Mouse (Mus musculus) B cell, adult 2 months (primary cell): ENCODE data around the gene Vmn2r30.
"Not testable (repeated sequence)": the region's sequence is repeated elsewhere in the genome, so short reads cannot be mapped to it uniquely, and the experiment has no call there.

Experiments
- DNase-seq, 2 experiments: peaks; one replicate each; pipeline ENCODE4 v3.0.0; 2022

Gene Vmn2r30

GRCm38 (mm10) chr7:7337509-7337908 is at the start of gene Vmn2r30:
TSS of gene Vmn2r30 (minus strand) at chr7:7337609.
- DNase-seq, result not testable (repeated sequence)

- DNase-seq, result not testable (repeated sequence)
These were observed 37.0 kb upstream of the Vmn2r30 start, which contains the start of gene Gm45783 for GRCm38 (mm10) chr7:7374431-7374830. TSS of gene Gm45783 (minus strand) at chr7:7374573.

GRCm38 (mm10) chr7:7295595-7295994 is 41.8 kb downstream of the Vmn2r30 start:
- peak; percentile 77 to 79 for DNase-seq

- DNase-seq, result peak; percentile 41 to 42
These were observed 56.0 kb downstream of the Vmn2r30 start for GRCm38 (mm10) chr7:7281383-7281782.

- DNase-seq, result peak; percentile 91 to 92
These were observed 59.3 kb downstream of the Vmn2r30 start, which contains the start of gene Gm45844 for GRCm38 (mm10) chr7:7277966-7278567. TSS of gene Gm45844 (minus strand) at chr7:7278289.

- DNase-seq, result peak in 1 of 2 experiments; percentile 34
These were observed 59.9 kb downstream of the Vmn2r30 start for GRCm38 (mm10) chr7:7277556-7277955.
